Mouse (Mus musculus): Measurements from ENCODE around the gene Aip.
"Not testable (repeated sequence)": the region's sequence is repeated elsewhere in the genome, so short reads cannot be mapped to it uniquely, and the experiment has no call there.

The Aip gene

GRCm38 (mm10) chr19:4136463-4136862, 10.8 kb upstream of the Aip start:
- in situ Hi-C loops (cut with MboI, MseI) = loop anchor here (5.0 kb wide), 1 partner anchor 79 kb away; the partner anchor contains the start of gene Gstp3

- in situ Hi-C loops (cut with MboI, MseI) = loop anchor here (5.0 kb wide), 1 partner anchor 79 kb away; the partner anchor contains the start of gene Gstp3
These were observed 10.3 kb upstream of the Aip start for GRCm38 (mm10) chr19:4135963-4136345.

- in situ Hi-C loops (cut with MboI, MseI) = loop anchor here (5.0 kb wide), 1 partner anchor 78 kb away; the partner anchor contains the start of gene Gstp3
These were observed 9.7 kb upstream of the Aip start for GRCm38 (mm10) chr19:4135229-4135962.

- in situ Hi-C loops (cut with MboI, MseI) = no loop called here
These were observed 8.7 kb upstream of the Aip start for GRCm38 (mm10) chr19:4134354-4134753.

GRCm38 (mm10) chr19:4131768-4132167, 6.1 kb upstream of the Aip start:
- in situ Hi-C loops (cut with MboI, MseI) = no loop called here

- in situ Hi-C loops (cut with MboI, MseI) = no loop called here
These were observed 5.4 kb upstream of the Aip start for GRCm38 (mm10) chr19:4131075-4131474.

- in situ Hi-C loops (cut with MboI, MseI) = no loop called here
These were observed 4.4 kb upstream of the Aip start for GRCm38 (mm10) chr19:4130106-4130505.

GRCm38 (mm10) chr19:4129462-4129861, 3.8 kb upstream of the Aip start:
- in situ Hi-C loops (cut with MboI, MseI) = no loop called here

- in situ Hi-C loops (cut with MboI, MseI) = no loop called here
These were observed 1.3 kb upstream of the Aip start for GRCm38 (mm10) chr19:4126759-4127495.

- in situ Hi-C loops (cut with MboI, MseI) = not testable (repeated sequence)
These were observed 390 bp downstream of the Aip start for GRCm38 (mm10) chr19:4125268-4125667.

GRCm38 (mm10) chr19:4124432-4124831, 1.2 kb downstream of the Aip start:
- in situ Hi-C loops (cut with MboI, MseI) = no loop called here

- in situ Hi-C loops (cut with MboI, MseI) = no loop called here
These were observed 3.0 kb downstream of the Aip start for GRCm38 (mm10) chr19:4122411-4123370.

GRCm38 (mm10) chr19:4121896-4122295, 3.8 kb downstream of the Aip start:
- in situ Hi-C loops (cut with MboI, MseI) = not testable (repeated sequence)

- in situ Hi-C loops (cut with MboI, MseI) = no loop called here
These were observed 4.4 kb downstream of the Aip start for GRCm38 (mm10) chr19:4121097-4121805.

GRCm38 (mm10) chr19:4120496-4120895, 5.2 kb downstream of the Aip start:
- in situ Hi-C loops (cut with MboI, MseI) = no loop called here

- in situ Hi-C loops (cut with MboI, MseI) = no loop called here
These were observed 5.8 kb downstream of the Aip start for GRCm38 (mm10) chr19:4119716-4120487.

GRCm38 (mm10) chr19:4118350-4118749, 7.3 kb downstream of the Aip start:
- in situ Hi-C loops (cut with MboI, MseI) = no loop called here

- in situ Hi-C loops (cut with MboI, MseI) = no loop called here
These were observed 8.7 kb downstream of the Aip start for GRCm38 (mm10) chr19:4117006-4117405.

- in situ Hi-C loops (cut with MboI, MseI) = no loop called here
These were observed 9.8 kb downstream of the Aip start for GRCm38 (mm10) chr19:4115816-4116215.

GRCm38 (mm10) chr19:4115144-4115543, 10.5 kb downstream of the Aip start:
- in situ Hi-C loops (cut with MboI, MseI) = no loop called here
